Mouse (Mus musculus) forebrain, embryonic 13.5 days (tissue): Measurements from ENCODE around the gene Sarm1. TPM values are rescaled to one million over a fixed set of nuclear protein-coding genes. Genes with fewer than 3 reads are reported as not detected.

ENCODE experiments used
- ATAC-seq: fragments of 200-750 bp; cut with Nextera tagmentation; 2 replicates; pipeline ENCODE4 v1.8.0; 2017
- H3K27ac ChIP-seq: fragments of 300-500 bp; sonication (generic); 2 replicates; pipeline ENCODE4 v1.5.1; 2015; ENCODE audit warnings: inconsistent platforms, mild to moderate bottlenecking, moderate library complexity
- H3K27me3 ChIP-seq: fragments of 300-500 bp; sonication (generic); 2 replicates; pipeline ENCODE4 v1.6.1; 2015; ENCODE audit warnings: mild to moderate bottlenecking, inconsistent platforms
- H3K36me3 ChIP-seq: fragments of 300-500 bp; sonication (generic); 2 replicates; pipeline ENCODE4 v1.6.1; 2015; ENCODE audit warnings: mild to moderate bottlenecking, inconsistent platforms; ENCODE audit not compliant: poor library complexity, severe bottlenecking
- H3K4me1 ChIP-seq: fragments of 300-500 bp; sonication (generic); 2 replicates; pipeline ENCODE4 v1.6.1; 2015; ENCODE audit warnings: inconsistent platforms
- H3K4me2 ChIP-seq: fragments of 300-500 bp; sonication (generic); 2 replicates; pipeline ENCODE4 v1.6.1; 2015; ENCODE audit warnings: inconsistent platforms, mild to moderate bottlenecking, moderate library complexity
- H3K4me3 ChIP-seq: fragments of 300-500 bp; sonication (generic); 2 replicates; pipeline ENCODE4 v1.5.1; 2015; ENCODE audit warnings: mild to moderate bottlenecking, inconsistent platforms
- H3K9ac ChIP-seq: fragments of 300-500 bp; sonication (generic); 2 replicates; pipeline ENCODE4 v1.6.1; 2015; ENCODE audit warnings: mild to moderate bottlenecking, inconsistent platforms
- H3K9me3 ChIP-seq: fragments of 300-500 bp; sonication (generic); replicated peaks from 2 replicates; pipeline ENCODE4 v1.6.1; 2016; ENCODE audit warnings: inconsistent platforms
- WGBS: fragments of 180-500 bp; shearing (Covaris S2); methylation state at CpG from one replicate; pipeline ENCODE4 v1.1.7; 2015; 5-methylcytosine and 5-hydroxymethylcytosine counted together
- polyA plus RNA-seq: library from polyadenylated mRNA; unstranded; fragments of >200 nt; fragmentation: Nextera tagmentation; extraction: Ambion mirVana; gene quantifications from 2 replicates; pipeline ENCODE4 v1.2.1, GENCODE M21; 2015

Sarm1 gene
- polyA plus RNA-seq, 1 experiment from 2014 or later = 34.6 TPM

DNA sequence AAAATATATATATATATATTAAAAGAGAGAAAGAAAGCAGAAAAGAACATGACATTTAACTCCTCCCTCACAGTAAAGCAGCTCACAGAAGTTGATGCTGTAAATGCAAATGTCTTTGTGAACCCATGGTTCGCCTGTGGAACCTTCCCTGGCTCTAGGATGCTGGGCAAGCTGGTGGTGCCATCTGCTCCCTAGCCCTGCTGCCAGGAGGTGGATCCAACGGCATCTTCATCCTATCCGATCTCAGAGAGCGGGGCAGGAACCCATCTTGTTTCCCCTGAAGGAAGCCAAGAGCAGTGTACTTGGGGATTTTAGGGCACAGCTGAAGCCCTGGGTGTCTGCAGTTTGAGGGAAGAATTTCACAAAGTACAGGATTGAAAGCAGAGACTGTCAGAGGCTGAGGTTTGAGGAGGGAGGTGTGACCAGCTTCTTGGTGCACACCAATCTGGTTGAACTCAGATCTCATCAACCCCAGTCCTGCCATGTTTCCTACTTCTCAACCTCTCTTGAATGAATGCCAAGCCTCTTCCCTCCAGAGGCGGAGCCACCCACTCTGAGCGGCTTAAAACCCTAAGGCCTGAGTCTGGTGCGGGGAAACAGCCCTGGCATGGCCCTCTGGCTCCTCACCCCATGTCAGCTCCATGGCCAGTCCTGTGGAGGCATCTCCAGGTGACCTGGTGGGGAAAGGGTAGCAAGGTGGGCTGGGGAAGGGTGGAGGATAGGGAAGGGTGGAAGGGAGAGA, 5.5 kb upstream of the Sarm1 start, which contains the start of gene Sebox:
Gene Sebox, plus strand, starts transcription at position 539 of the 742 bp plus-strand sequence.
- H3K27me3 ChIP-seq = peaks cover 23% of the 10 kb centered on the region
- 67% methylated on average over 7 of the region's 7 CpGs for WGBS
- H3K36me3 ChIP-seq = peaks cover 31% of the 10 kb centered on the region
- H3K9me3 ChIP-seq = no peaks in the 10 kb centered on the region
- H3K4me2 ChIP-seq = no peak within 1 kb of the TSS
- H3K4me1 ChIP-seq = peaks cover 3% of the 10 kb centered on the region; the same call in 1 of the 2 replicates
- H3K4me3 ChIP-seq = no peak within 1 kb of the TSS
- no peak for ATAC-seq
- no peak within 1 kb of the TSS for H3K9ac ChIP-seq
- no peak within 1 kb of the TSS for H3K27ac ChIP-seq

- no peaks in the 10 kb centered on the region for H3K9me3 ChIP-seq
- no peak overlapping the region for H3K27ac ChIP-seq
- no peak overlapping the region for H3K4me3 ChIP-seq
- H3K4me1 ChIP-seq = peaks cover 10% of the 10 kb centered on the region
- H3K27me3 ChIP-seq = peaks cover 23% of the 10 kb centered on the region
- no peak overlapping the region for H3K4me2 ChIP-seq
- ATAC-seq = no peak
- no peak overlapping the region for H3K9ac ChIP-seq
- WGBS = 82% methylated on average over 20 of the region's 20 CpGs
- peaks cover 15% of the 10 kb centered on the region for H3K36me3 ChIP-seq
Measured at GRCm38 (mm10) chr11:78501529-78501928, 4.0 kb upstream of the Sarm1 start.

DNA sequence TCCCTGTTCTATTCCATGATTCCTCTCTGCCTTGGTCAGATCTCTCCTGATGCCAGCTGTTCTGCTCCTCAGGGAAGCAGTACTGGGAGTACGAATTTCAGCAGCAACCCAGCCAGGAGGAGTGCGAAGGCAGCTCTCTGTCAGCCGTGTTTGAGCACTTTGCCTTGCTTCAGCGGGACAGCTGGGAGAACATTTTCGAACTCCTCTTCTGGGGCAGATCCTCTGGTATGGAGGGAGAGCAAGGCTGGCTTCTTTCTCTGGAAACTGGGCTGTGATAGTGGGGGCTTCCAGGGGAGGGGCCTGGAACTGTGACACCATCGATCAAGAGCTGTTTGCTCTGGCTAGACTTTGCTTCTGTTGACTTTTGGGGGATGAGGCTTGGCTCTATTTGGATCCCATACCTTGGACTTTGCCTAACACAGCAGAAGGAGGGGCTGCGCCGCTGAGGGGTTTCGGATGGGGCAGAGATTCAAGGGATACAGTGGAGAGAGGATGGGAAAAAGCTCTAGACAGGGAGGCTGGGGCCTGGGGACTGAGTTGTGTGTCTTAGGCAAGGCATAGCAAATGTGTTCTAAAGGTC, 3.2 kb upstream of the Sarm1 start:
- H3K9me3 ChIP-seq = no peaks in the 10 kb centered on the region
- H3K36me3 ChIP-seq = peaks cover 7% of the 10 kb centered on the region; the same call in 1 of the 2 replicates
- ATAC-seq = no peak
- no peak overlapping the region for H3K27ac ChIP-seq
- WGBS = 81% methylated on average over 9 of the region's 9 CpGs
- H3K4me1 ChIP-seq = peaks cover 18% of the 10 kb centered on the region
- H3K4me3 ChIP-seq = no peak overlapping the region
- H3K4me2 ChIP-seq = no peak overlapping the region
- H3K27me3 ChIP-seq = peaks cover 23% of the 10 kb centered on the region
- no peak overlapping the region for H3K9ac ChIP-seq

DNA sequence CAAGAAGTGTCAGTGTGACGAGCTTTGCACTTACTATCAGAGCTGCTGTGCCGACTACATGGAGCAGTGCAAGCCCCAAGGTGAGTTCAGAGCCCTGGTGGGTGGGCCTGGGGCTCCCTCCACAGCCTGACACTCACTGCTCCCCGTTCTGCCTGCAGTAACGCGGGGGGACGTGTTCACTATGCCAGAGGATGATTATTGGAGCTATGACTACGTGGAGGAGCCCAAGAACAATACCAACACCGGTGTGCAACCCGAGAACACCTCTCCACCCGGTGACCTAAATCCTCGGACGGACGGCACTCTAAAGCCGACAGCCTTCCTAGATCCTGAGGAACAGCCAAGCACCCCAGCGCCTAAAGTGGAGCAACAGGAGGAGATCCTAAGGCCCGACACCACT, 2.0 kb upstream of the Sarm1 start:
- H3K4me2 ChIP-seq = no peak overlapping the region
- no peak overlapping the region; the same call in 1 of the 2 replicates for H3K4me3 ChIP-seq
- WGBS = 48% methylated on average over 16 of the region's 16 CpGs
- peaks cover 21% of the 10 kb centered on the region for H3K4me1 ChIP-seq
- H3K27ac ChIP-seq = no peak overlapping the region
- peaks cover 30% of the 10 kb centered on the region for H3K27me3 ChIP-seq
- H3K9ac ChIP-seq = no peak overlapping the region
- H3K36me3 ChIP-seq = no peaks in the 10 kb centered on the region
- no peaks in the 10 kb centered on the region for H3K9me3 ChIP-seq
- no peak for ATAC-seq

DNA sequence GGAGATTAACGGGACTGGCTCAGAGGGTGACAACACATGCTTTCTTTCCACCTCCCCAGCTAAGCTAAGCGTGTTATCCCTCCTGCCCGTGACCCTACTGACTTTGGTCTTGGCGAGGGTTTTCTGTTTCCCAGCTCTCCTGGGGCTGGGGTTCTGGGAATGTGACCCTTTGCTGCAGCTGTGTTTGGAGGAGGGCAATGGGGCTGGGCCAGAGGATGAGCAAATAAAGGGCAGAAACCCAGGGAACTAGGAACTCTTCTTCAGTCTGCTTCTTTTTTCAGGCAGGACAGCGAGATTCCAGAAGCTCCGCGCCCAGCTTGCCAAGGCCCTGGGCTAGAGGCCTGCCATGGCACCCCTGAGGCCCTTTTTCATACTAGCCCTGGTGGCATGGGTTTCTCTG, 1.4 kb upstream of the Sarm1 start, which contains the start of gene Vtn:
Gene Vtn, plus strand, starts transcription at position 88 of the 400 bp plus-strand sequence.
- no peaks in the 10 kb centered on the region for H3K36me3 ChIP-seq
- no peak for ATAC-seq
- H3K4me1 ChIP-seq = peaks cover 21% of the 10 kb centered on the region
- H3K27me3 ChIP-seq = peaks cover 32% of the 10 kb centered on the region
- H3K4me3 ChIP-seq = peak within 1 kb of the TSS; percentile 91
- 63% methylated on average over 7 of the region's 7 CpGs for WGBS
- H3K27ac ChIP-seq = peak within 1 kb of the TSS; percentile 88
- no peaks in the 10 kb centered on the region for H3K9me3 ChIP-seq
- peak within 1 kb of the TSS; percentile 96 for H3K9ac ChIP-seq
- peak within 1 kb of the TSS; percentile 91 for H3K4me2 ChIP-seq

DNA sequence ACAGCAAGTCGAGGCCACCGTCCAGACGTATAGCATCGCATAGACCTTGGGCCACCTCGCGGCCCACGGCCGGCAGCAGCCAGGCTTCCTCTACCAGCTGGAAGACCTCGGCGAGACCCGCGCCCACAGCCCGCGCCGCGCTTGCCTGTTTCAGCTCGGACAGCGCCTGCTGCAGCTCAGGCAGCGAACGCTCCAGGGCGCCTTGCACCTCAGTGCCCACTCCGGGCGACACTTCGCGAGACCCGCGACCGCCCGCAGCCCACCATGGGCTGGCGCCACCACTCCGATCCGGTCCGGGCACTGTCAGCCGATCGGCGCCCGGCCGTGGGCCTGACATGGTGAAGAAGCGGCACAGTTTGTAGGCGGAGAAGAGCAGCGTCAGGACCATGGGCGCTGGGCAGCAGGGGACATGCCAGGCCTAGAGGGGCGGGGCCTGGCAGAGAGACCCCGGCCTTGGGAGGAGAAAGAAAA, 448 bp downstream of the Sarm1 start:
- H3K27ac ChIP-seq = peak overlapping the region; percentile 88
- peak overlapping the region; percentile 91 for H3K4me3 ChIP-seq
- peaks cover 32% of the 10 kb centered on the region for H3K27me3 ChIP-seq
- H3K9ac ChIP-seq = peak overlapping the region; percentile 96
- H3K4me2 ChIP-seq = peak overlapping the region; percentile 91
- no peaks in the 10 kb centered on the region for H3K9me3 ChIP-seq
- peak; percentile 67 for ATAC-seq
- 0% methylated on average over 42 of the region's 44 CpGs for WGBS
- H3K4me1 ChIP-seq = peaks cover 21% of the 10 kb centered on the region
- H3K36me3 ChIP-seq = no peaks in the 10 kb centered on the region

- 7% methylated on average over 6 of the region's 6 CpGs for WGBS
- H3K9ac ChIP-seq = peak overlapping the region; percentile 96
Measured at GRCm38 (mm10) chr11:78495904-78496303, 1.6 kb downstream of the Sarm1 start.

DNA sequence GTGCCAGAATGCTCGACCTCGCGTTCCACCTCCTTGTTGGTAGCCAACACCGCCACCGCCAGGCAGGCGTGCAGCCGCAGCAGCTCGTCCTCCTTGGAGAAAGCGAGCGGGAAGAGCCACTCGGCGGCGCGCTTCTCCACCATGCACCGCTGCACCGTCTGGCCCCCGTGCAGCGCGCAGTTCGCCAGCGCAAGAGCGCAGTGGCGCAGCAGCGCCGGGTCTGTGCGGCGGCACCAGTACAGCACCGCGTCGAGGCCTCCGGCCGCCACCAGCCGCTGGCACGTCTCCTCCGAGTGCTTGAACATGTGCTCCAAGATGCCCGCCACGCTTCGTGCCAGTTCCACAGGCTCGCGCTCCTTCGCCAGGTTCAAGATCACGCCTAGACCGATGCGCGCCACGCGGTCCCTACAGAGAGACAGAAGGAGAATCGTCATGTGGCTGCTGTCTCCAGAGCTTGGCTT, 6.7 kb downstream of the Sarm1 start:
- Histone ChIP-seq H3K9ac (peak overlapping the region; percentile 54; the same call in 1 of the 2 replicates), H3K27me3 (peaks cover 50% of the 10 kb centered on the region), H3K4me3 (peak overlapping the region; percentile 32), H3K4me2 (peak overlapping the region; percentile 54), H3K4me1 (peaks cover 22% of the 10 kb centered on the region), H3K36me3 (peaks cover 20% of the 10 kb centered on the region), H3K27ac (peak overlapping the region; percentile 48; the same call in 1 of the 2 replicates), H3K9me3 (no peaks in the 10 kb centered on the region)
- ATAC-seq = peak; percentile 82
- WGBS = 6% methylated on average over 48 of the region's 48 CpGs

More at GRCm38 (mm10) chr11:78495904-78496303, 1.6 kb downstream of the Sarm1 start:
- peak overlapping the region; percentile 91 for H3K4me2 ChIP-seq
- no peaks in the 10 kb centered on the region for H3K9me3 ChIP-seq
- no peak for ATAC-seq
- no peaks in the 10 kb centered on the region for H3K36me3 ChIP-seq
- peaks cover 40% of the 10 kb centered on the region for H3K27me3 ChIP-seq
- no peak overlapping the region for H3K27ac ChIP-seq
- peaks cover 27% of the 10 kb centered on the region for H3K4me1 ChIP-seq
- peak overlapping the region; percentile 91 for H3K4me3 ChIP-seq

DNA sequence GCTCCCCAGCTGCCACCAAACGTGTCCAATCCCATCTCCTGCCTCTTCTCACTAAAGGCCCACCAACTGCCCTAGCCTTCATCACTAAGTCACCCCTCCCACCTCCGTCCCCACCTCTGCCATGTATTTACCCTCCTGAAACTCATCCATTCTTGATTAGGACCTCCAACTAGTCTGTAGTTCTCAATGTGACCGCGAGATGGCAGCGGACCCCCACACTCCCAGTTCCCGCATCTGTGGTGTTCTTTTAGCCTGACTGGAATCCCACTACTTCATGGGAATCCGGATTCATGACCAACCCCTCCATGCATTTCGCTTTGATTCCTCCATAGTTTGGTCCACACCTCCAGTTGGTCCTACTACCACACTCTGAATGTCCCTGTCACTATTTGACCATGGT, 9.4 kb downstream of the Sarm1 start:
- Histone ChIP-seq H3K36me3 (peaks cover 41% of the 10 kb centered on the region), H3K9me3 (no peaks in the 10 kb centered on the region), H3K27me3 (peaks cover 41% of the 10 kb centered on the region), H3K27ac (no peak overlapping the region), H3K4me3 (no peak overlapping the region), H3K4me1 (peaks cover 19% of the 10 kb centered on the region), H3K9ac (0 out of 2 replicates have a peak overlapping the region, but pooled peaks have one; percentile 16), H3K4me2 (no peak overlapping the region)
- 4% methylated on average over 8 of the region's 8 CpGs for WGBS
- ATAC-seq = peak; percentile 38; the same call in 1 of the 2 replicates

GRCm38 (mm10) chr11:78483639-78484038, 13.9 kb downstream of the Sarm1 start:
- Histone ChIP-seq H3K4me1 (peaks cover 4% of the 10 kb centered on the region), H3K27ac (no peak overlapping the region), H3K9me3 (no peaks in the 10 kb centered on the region), H3K4me3 (no peak overlapping the region), H3K9ac (no peak overlapping the region), H3K27me3 (peaks cover 11% of the 10 kb centered on the region), H3K36me3 (peaks cover 84% of the 10 kb centered on the region), H3K4me2 (no peak overlapping the region)
- no peak for ATAC-seq
- WGBS = 67% methylated on average over 7 of the region's 7 CpGs

GRCm38 (mm10) chr11:78475289-78475688, 22.3 kb downstream of the Sarm1 start:
- no peaks in the 10 kb centered on the region for H3K27me3 ChIP-seq

More at GRCm38 (mm10) chr11:78475289-78475688, 22.3 kb downstream of the Sarm1 start:
- WGBS = 85% methylated on average over 3 of the region's 3 CpGs
- Histone ChIP-seq H3K9me3 (no peaks in the 10 kb centered on the region), H3K4me3 (no peak overlapping the region), H3K36me3 (peaks cover 53% of the 10 kb centered on the region), H3K27ac (no peak overlapping the region), H3K4me2 (no peak overlapping the region), H3K9ac (no peak overlapping the region), H3K4me1 (no peaks in the 10 kb centered on the region)
- no peak for ATAC-seq
